Mouse (Mus musculus) embryo, embryonic 10 days (tissue): ENCODE measurements around the gene Hivep2.

Source experiments
- DNase-seq: peaks from one replicate; pipeline ENCODE4 v3.0.0-alpha.2; 2015; ENCODE audit warnings: low spot score

The Hivep2 gene

GRCm38 (mm10) chr10:14168197-14168844, 202.4 kb downstream of the Hivep2 start:
- DNase-seq = no peak

GRCm38 (mm10) chr10:14168869-14169566, 203.1 kb downstream of the Hivep2 start:
- no peak for DNase-seq

GRCm38 (mm10) chr10:14174124-14174523, 208.2 kb downstream of the Hivep2 start:
- DNase-seq = no peak

GRCm38 (mm10) chr10:14179424-14180339, 213.8 kb downstream of the Hivep2 start:
- DNase-seq = no peak

- no peak for DNase-seq
These were observed 220.6 kb downstream of the Hivep2 start for GRCm38 (mm10) chr10:14186352-14186976.

GRCm38 (mm10) chr10:14189050-14189449, 223.2 kb downstream of the Hivep2 start:
- no peak for DNase-seq

- no peak for DNase-seq
These were observed 225.3 kb downstream of the Hivep2 start for GRCm38 (mm10) chr10:14191202-14191601.

GRCm38 (mm10) chr10:14192156-14192555, 226.3 kb downstream of the Hivep2 start:
- DNase-seq = no peak

GRCm38 (mm10) chr10:14193702-14194101, 227.8 kb downstream of the Hivep2 start:
- DNase-seq = no peak

GRCm38 (mm10) chr10:14195778-14196650, 230.1 kb downstream of the Hivep2 start:
- no peak for DNase-seq

GRCm38 (mm10) chr10:14196785-14197184, 230.9 kb downstream of the Hivep2 start:
- DNase-seq = no peak

- peak; percentile 20 for DNase-seq
These were observed 231.4 kb downstream of the Hivep2 start for GRCm38 (mm10) chr10:14197261-14197660.

GRCm38 (mm10) chr10:14199332-14199731, 233.5 kb downstream of the Hivep2 start:
- no peak for DNase-seq

- DNase-seq = peak; percentile 65
These were observed 234.4 kb downstream of the Hivep2 start for GRCm38 (mm10) chr10:14200310-14200709.
